Mouse (Mus musculus): ENCODE measurements around the gene Fam76a.
"Not testable (repeated sequence)": the region's sequence is repeated elsewhere in the genome, so short reads cannot be mapped to it uniquely, and the experiment has no call there.

Fam76a gene

GRCm38 (mm10) chr4:132945261-132946046, 23.1 kb upstream of the Fam76a start:
- peak; percentile 91 for DNase-seq (ENCODE audit: low read depth, low spot score)

DNA sequence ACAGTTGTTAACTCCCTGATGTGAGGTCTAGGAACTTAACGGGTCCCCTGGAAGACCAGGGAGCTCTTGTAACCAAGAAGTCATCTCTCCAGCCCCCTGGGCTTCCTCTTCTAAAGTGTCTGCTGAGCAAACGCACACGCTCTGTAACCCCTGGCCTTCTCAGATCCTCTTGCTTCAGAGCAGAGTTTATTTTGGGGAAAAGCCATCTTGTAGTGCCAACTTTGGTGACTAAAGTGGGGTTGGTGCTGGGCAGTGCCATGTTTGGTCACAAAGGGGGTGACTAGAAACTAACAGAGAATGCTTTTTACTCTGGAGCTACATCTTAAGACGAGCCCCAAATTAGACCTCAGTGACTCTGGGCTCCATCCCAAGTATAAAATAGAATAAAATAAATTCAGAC, 22.4 kb upstream of the Fam76a start:
- no peak for DNase-seq (ENCODE audit: low read depth, low spot score)

- no peak for DNase-seq (ENCODE audit: low read depth, low spot score)
These were observed 21.7 kb upstream of the Fam76a start for GRCm38 (mm10) chr4:132944106-132944505.

- no peak for DNase-seq (ENCODE audit: low read depth, low spot score)
These were observed 20.7 kb upstream of the Fam76a start for GRCm38 (mm10) chr4:132943088-132943487.

GRCm38 (mm10) chr4:132941012-132941729, 18.8 kb upstream of the Fam76a start:
- no peak for DNase-seq (ENCODE audit: low read depth, low spot score)

DNA sequence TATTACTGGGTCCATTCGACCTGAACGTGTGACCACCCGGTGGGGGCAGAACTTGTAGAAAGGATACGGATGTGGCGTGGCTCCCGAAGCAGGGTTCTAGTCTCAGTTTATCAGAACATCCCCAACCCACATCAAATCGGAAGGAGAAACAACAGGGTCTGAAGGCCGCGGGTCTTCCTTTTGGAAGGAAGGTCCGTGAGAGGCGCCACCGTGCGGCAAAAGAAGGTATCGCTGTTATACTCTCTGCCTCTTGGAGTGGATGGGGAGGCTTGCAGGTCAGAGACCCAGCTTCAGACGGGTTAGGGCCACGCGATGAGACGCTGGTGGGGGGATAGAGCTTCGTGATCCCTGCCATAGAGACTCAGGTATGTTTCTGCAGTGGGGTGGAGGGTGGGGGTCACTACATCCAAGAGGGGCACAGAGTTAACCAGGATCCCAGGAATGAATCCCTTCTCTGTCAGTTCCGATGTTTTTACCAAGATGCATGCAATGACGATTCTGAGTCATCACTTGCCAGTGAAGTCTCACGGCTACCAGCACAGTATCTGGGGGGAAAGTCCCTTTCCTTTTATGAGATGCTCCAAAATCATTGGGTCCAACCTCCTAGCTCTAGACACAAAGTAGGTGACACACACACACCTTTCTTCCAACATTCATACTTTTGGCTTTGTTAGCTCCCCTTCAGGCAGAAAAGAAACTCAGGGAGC, 17.2 kb upstream of the Fam76a start:
- peak; percentile 51 for DNase-seq (ENCODE audit: low read depth, low spot score)

DNA sequence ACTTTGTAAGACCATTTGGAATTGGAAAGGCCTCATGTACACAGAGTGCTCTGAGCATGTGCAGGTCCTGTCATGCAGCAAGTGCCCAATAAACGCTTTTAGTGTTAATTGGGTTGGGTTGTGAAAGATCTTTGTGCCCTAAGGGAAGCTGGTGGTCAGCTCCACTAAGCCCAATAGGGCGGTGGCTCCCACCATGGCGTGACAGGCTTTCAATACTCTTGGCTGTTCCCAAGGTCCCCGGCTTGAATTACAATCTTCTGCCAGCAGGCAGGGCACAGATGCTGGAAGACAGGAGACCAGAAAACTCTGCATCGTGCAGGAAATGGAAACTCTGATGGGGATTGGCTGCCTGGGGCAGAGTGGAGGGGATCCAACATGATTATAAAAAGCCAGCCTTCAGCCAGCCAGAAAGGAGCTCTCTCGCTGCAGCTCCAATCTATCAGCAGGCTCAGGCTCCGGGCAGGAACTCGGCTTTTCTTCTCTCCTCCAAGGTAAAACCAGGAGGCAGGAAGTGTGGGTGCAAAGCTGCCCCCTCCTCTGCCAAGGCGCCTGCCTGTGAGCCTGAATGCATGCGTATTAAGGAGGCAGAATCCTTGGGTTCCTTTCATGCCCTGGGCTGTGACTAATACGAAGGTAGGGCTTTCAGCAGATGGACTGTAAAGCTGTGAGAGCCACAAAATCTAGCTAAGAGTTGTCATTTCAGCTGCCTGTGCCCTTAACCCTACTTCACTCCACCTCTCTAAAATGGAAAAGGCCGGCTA, 16.0 kb upstream of the Fam76a start:
- DNase-seq (ENCODE audit: low read depth, low spot score), result peak; percentile 87

- no peak for DNase-seq (ENCODE audit: low read depth, low spot score)
These were observed 12.3 kb upstream of the Fam76a start for GRCm38 (mm10) chr4:132934639-132935038.

DNA sequence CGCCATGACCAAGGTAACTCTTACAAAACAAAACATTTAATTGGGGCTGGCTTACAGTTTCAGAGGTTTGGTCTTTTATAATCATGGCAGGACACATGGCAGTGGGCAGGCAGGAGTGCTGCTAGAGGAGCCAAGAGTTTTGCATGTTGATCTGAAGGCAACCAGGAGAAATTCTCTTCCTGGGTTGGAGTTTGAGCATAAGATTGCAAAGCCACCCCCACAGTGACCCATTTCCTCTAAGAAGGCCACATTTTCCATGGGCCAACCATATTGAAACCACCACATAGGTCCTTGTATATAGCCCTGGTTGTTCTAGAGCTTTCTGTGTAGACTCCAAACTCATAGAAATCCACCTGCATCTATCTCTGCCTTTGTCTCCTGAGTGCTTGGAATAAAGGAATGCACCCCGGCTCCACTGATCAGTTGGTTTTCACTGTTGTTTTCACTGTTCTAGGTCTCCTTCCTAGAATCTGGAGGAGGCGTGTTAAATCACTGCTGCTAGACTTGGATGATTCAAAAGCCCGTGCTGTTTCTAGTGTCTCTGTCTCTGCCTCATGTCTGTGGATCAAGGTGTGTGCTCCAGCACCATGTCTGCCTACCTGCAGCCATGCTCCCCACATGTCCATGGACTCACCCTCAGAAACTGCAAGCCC, 10.5 kb upstream of the Fam76a start:
- peak; percentile 75 for DNase-seq (ENCODE audit: low read depth, low spot score)

- peak; percentile 77 for DNase-seq (ENCODE audit: low read depth, low spot score)
These were observed 8.4 kb upstream of the Fam76a start for GRCm38 (mm10) chr4:132930784-132931183.

DNA sequence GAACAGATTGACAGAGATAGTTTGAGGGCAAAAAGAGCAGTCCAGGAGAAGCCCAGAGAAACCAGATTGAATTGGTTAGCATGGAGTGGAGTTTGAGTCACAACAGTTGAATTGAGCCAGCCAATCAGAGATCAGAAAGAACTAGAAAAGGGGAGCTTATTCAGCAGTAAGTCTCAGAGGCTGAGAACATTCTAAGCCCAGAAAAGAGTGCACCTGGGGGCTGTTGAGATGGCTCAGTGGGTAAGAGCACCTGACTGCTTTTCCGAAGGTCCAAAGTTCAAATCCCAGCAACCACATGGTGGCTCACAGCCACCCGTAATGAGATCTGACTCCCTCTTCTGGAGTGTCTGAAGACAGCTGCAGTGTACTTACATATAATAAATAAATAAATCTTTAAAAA, 4.2 kb upstream of the Fam76a start:
- not testable (repeated sequence) for DNase-seq (ENCODE audit: low read depth, low spot score)

DNA sequence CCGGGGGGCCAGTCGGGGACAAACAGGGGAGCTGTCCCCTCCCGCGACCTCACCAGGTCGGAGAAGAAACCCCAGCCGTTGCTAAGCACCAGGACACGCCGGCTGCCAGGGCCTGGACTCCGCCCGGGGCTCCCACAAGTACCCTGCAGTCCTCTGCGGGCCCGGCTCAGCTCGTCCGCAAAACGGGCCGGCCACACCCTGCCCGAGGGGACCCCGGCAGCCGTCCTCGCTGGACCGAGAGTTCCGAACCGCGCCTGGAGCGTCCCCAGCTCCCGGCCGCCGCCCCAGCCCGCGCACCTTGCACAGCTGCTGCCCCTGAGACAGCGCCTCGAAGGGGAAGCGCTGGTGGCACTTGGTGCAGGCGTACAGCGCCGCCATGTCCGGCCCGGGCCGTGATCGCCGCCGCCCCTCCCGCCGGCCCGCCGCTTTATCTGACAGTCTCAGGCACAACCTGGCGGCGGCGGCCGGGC, 262 bp downstream of the Fam76a start:
- peak; percentile 39 for DNase-seq (ENCODE audit: low read depth, low spot score)

GRCm38 (mm10) chr4:132921488-132921887, 870 bp downstream of the Fam76a start:
- no peak for DNase-seq (ENCODE audit: low read depth, low spot score)

DNA sequence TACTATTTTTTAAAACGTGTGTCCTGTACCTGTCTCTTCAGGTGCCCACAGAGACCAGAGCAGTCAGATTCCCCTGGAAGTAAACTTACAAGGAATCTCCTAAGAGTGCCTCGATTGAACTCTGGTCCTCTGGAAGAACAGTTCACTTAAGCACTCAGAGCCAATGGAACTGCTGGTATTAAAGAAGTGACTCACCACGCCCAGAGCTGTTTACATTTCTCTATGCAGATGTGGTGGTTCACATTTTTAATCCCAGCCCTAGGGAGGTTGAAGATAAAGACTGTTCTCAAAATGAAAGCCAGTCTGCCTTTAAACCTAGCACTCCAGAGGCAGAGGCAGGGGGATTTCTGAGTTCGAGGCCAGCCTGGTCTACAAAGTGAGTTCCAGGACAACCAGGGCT, 2.2 kb downstream of the Fam76a start:
- no peak for DNase-seq (ENCODE audit: low read depth, low spot score)

GRCm38 (mm10) chr4:132918493-132918892, 3.9 kb downstream of the Fam76a start:
- DNase-seq (ENCODE audit: low read depth, low spot score), result not testable (repeated sequence)

DNA sequence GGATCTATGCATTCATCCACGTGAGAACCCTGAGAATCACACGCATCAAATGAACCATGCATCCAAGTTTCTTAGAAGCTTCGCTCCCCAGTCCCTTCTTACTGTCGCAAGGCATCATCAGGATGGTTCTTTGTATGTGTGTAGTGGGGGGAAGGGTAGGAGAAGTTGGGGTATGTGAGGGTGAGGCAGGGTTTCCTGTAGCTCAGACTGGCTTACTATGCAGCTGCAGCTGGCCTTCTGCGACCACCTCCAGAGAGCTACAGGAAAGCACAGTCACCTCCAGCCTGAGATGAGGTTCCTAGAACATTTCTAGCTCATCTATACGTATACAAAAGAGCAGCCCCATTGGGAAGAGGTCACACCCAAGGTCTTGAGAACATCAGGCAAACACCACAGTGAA, 10.2 kb downstream of the Fam76a start:
- DNase-seq (ENCODE audit: low read depth, low spot score), result no peak

DNA sequence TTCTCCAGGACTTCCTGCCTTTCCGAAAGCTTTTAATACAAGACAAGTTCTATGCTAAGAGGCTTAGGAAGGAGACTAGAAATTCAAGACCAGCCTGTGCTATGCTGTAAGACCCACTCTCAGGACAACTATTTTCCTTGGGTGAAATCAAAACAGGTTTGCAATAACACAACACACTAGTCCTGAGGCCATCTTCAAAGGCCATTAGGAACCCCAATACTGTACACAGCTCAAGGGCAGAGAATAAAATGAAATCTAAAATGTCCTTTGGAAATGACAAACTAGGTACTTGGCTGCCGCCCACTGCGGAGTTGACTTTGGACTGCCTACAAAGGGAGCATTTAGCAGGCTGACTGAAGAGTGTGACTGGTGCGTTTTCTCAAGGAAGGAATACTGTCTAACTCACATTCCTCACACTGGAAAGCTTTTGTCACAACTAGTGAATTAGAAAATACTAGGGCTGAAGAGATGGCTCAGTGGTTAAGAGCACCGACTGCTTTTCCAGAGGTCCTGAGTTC, 16.5 kb downstream of the Fam76a start:
- no peak for DNase-seq (ENCODE audit: low read depth, low spot score)

DNA sequence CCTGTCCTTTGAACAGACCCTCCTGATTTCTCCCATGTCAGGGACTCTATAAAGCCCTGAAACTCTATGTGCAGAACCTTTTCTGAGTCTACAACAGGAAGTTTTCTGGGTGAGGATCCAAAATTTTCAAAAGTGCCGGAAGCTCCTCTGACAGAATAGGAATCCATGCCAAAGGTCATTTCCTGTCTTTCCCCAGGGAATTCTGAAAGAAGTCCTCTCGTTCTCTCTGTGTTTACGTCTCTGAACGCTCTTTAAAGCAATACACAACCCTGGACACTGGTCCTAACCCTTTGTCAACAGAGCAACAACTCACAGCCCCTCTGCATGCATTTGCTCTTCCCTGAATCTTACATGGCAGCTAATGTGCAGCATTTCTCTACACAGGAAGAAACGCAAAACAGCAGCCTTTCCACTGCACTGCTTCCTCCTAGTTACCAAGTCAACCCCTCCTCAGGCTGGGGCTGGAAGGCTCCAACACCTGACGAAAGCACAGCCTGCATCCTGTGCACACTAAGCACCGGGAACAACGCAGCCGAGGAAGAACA, 17.5 kb downstream of the Fam76a start:
- no peak for DNase-seq (ENCODE audit: low read depth, low spot score)

DNA sequence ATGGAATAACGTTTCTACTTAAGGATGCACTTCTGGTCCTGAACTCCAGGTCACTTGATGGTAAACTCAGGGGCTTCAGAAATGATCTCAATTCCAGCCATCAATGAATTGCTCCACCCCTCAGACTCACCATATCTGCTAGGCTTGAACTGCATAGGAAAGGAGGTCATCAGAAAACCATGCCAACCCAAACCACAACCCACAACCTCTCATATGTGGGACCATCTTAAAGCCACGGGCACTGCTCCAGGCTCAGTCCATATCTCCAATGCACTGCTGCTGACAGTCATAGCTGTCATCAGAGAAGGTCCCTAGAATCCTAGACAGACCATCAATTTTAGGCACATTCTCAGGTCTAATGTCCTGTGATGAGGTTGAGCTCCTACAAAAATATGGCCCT, 18.3 kb downstream of the Fam76a start:
- no peak for DNase-seq (ENCODE audit: low read depth, low spot score)

DNA sequence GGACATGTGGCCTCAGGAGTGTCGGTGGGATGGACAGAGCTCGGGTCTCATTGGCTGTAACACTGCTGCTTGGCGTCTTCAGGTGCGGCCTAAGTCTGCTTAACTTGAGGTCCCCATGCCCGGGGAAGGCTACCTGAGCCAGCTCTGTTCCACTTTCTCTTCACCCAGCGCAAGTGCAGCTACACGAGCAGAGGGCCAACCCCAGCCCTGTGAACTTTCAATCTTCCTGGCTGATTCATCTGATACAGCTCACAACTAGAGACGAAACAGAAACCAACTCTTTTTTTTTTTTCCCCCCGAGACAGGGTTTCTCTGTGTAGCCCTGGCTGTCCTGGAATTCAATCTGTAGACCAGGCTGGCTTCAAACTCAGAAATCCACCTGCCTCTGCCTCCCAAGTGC, 24.2 kb downstream of the Fam76a start:
- DNase-seq (ENCODE audit: low read depth, low spot score), result no peak

GRCm38 (mm10) chr4:132894402-132894801, 28.0 kb downstream of the Fam76a start:
- DNase-seq (ENCODE audit: low read depth, low spot score), result peak; percentile 78
